Mouse (Mus musculus): ENCODE results near the gene Lypd6. TPM values are rescaled to one million over a fixed set of nuclear protein-coding genes. Genes with fewer than 3 reads are reported as not detected.

The Lypd6 gene
- total RNA-seq, 2 experiments from 2014 or later: 2.3 TPM; not detected in 1

GRCm38 (mm10) chr2:50160069-50160468 lies 93.8 kb downstream of the Lypd6 start:
- ATAC-seq (replicated peaks; ENCODE audit: poor library complexity, severe bottlenecking): no peak

- ATAC-seq (replicated peaks; ENCODE audit: poor library complexity, severe bottlenecking): no peak
These were observed 97.4 kb downstream of the Lypd6 start for GRCm38 (mm10) chr2:50163608-50164007.

- ATAC-seq (replicated peaks; ENCODE audit: poor library complexity, severe bottlenecking): no peak
These were observed 99.0 kb downstream of the Lypd6 start for GRCm38 (mm10) chr2:50165277-50165676.

GRCm38 (mm10) chr2:50166082-50166481 lies 99.9 kb downstream of the Lypd6 start:
- ATAC-seq (replicated peaks; ENCODE audit: poor library complexity, severe bottlenecking): no peak

- no peak for ATAC-seq (replicated peaks; ENCODE audit: poor library complexity, severe bottlenecking)
These were observed 107.7 kb downstream of the Lypd6 start for GRCm38 (mm10) chr2:50173730-50174528.

- ATAC-seq (replicated peaks; ENCODE audit: poor library complexity, severe bottlenecking): no peak
These were observed 109.5 kb downstream of the Lypd6 start for GRCm38 (mm10) chr2:50175709-50176108.

GRCm38 (mm10) chr2:50179164-50179563 lies 112.9 kb downstream of the Lypd6 start:
- ATAC-seq (replicated peaks; ENCODE audit: poor library complexity, severe bottlenecking): no peak

- ATAC-seq (replicated peaks; ENCODE audit: poor library complexity, severe bottlenecking): no peak
These were observed 114.2 kb downstream of the Lypd6 start for GRCm38 (mm10) chr2:50180423-50180822.

GRCm38 (mm10) chr2:50181332-50181731 lies 115.1 kb downstream of the Lypd6 start:
- ATAC-seq (replicated peaks; ENCODE audit: poor library complexity, severe bottlenecking): no peak

GRCm38 (mm10) chr2:50186711-50187405 lies 120.6 kb downstream of the Lypd6 start:
- no peak for ATAC-seq (replicated peaks; ENCODE audit: poor library complexity, severe bottlenecking)

- ATAC-seq (replicated peaks; ENCODE audit: poor library complexity, severe bottlenecking): no peak
These were observed 122.6 kb downstream of the Lypd6 start for GRCm38 (mm10) chr2:50188856-50189255.

GRCm38 (mm10) chr2:50196681-50197080 lies 130.5 kb downstream of the Lypd6 start:
- ATAC-seq (replicated peaks; ENCODE audit: poor library complexity, severe bottlenecking): no peak

- ATAC-seq (replicated peaks; ENCODE audit: poor library complexity, severe bottlenecking): no peak
These were observed 131.6 kb downstream of the Lypd6 start for GRCm38 (mm10) chr2:50197801-50198200.

- no peak for ATAC-seq (replicated peaks; ENCODE audit: poor library complexity, severe bottlenecking)
These were observed 134.3 kb downstream of the Lypd6 start for GRCm38 (mm10) chr2:50200541-50200940.

- ATAC-seq (replicated peaks; ENCODE audit: poor library complexity, severe bottlenecking): no peak
These were observed 154.3 kb downstream of the Lypd6 start for GRCm38 (mm10) chr2:50220574-50220973.

- ATAC-seq (replicated peaks; ENCODE audit: poor library complexity, severe bottlenecking): no peak
These were observed 158.8 kb downstream of the Lypd6 start for GRCm38 (mm10) chr2:50225019-50225418.

GRCm38 (mm10) chr2:50233491-50233890 lies 167.3 kb downstream of the Lypd6 start:
- no peak for ATAC-seq (replicated peaks; ENCODE audit: poor library complexity, severe bottlenecking)

Other genes with a start within 250 kb of the Lypd6 start
- 71.5 and 99.2 TPM in 2 replicates for gene Mmadhc, start 230.4 kb downstream of the Lypd6 start, total RNA-seq (2014; fragmentation: Nextera tagmentation)
- 58.5 and 82.6 TPM in 2 replicates for gene Mmadhc, start 230.4 kb downstream of the Lypd6 start, total RNA-seq (2017)